Mouse (Mus musculus) gastrocnemius, postnatal 10 days (tissue): ENCODE results near the gene Pgpep1. TPM values are rescaled to one million over a fixed set of nuclear protein-coding genes. Genes with fewer than 3 reads are reported as not detected.

Experiments used
- DNase-seq: peaks from one replicate; pipeline ENCODE4 v3.0.0; 2021; ENCODE audit warnings: mixed read lengths
- total RNA-seq, 2 experiments: library from RNA; stranded (reverse); gene quantifications; 2 replicates each; pipeline ENCODE4 v1.2.3; 2021

Pgpep1 gene
- total RNA-seq, 2 experiments from 2014 or later: 22.5 to 23.4 TPM

DNA sequence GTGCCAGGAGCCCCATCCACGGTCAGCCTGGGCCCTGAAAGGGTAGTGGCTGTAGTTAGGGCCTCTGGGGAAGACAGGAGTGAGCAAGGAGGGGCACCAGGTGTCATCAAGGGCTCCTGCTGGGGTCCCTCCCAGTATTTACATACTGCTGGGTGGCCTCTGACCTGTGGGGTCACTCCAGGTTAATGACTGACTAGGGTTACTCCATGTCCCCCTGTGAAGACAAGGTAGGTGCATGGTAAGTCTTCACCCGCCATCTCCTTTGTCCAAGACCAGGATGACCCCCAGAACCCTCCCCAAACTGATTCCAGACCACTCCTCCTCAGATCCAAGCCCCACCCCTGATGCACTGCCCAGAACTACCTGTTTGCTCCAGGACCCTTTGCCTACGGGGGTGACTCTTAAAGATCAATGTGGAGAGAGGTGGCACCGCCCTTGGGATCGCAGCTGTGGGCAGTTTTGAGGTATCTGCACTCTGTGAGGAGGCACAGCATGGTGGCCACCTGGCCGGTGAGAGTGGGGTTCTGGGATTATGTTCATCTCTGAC, 27.8 kb downstream of the Pgpep1 start, which contains the start of gene Gdf15:
Gene Gdf15 (minus strand): TSS at position 111 of the 547 bp plus-strand sequence.
- no peak for DNase-seq

DNA sequence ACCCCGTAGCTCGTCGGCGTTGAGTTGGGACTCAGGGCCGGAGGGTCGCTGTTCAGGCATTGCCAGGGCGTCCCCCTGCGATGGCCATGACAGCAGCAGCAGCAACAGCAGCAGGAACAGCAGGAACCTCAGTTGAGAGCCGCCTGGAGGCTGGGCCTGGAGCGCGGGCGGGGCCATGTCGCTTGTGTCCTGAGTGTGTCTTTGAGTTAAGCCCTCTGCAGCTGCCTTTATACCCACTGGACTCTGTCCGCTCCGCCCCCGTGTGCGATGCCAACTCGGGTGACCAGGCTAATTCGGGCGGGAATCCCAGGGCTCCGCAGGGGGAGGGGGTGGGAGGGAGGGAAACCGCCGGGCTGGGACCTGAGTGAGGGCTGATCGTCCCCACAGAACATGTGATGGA, 28.8 kb downstream of the Pgpep1 start:
- DNase-seq: no peak

GRCm38 (mm10) chr8:70630532-70631381, 29.4 kb downstream of the Pgpep1 start:
- DNase-seq: peak; percentile 55

- DNase-seq: peak; percentile 84
Measured at GRCm38 (mm10) chr8:70629574-70630531, 30.3 kb downstream of the Pgpep1 start.

- no peak for DNase-seq
Measured at GRCm38 (mm10) chr8:70628986-70629490, 31.1 kb downstream of the Pgpep1 start.

DNA sequence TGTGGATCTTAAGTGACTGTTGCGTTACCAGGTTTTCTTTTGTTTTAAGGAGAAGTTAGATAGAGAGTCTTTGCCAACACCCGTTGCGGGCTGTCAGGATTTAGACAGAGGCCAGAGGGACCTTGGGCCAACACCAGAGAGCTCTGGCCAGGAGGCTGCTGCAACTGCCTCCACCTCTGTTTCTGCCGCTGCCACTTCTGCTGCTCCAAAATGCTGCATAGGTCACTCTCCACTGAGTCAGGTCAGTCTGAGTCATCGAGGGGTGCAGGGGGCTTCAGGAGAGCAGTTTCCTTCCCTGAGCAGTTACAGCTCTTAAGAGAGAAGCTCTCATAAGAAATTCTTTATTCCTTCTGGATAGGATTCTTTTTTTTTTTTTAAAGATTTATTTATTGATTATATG, 33.1 kb downstream of the Pgpep1 start:
- no peak for DNase-seq

DNA sequence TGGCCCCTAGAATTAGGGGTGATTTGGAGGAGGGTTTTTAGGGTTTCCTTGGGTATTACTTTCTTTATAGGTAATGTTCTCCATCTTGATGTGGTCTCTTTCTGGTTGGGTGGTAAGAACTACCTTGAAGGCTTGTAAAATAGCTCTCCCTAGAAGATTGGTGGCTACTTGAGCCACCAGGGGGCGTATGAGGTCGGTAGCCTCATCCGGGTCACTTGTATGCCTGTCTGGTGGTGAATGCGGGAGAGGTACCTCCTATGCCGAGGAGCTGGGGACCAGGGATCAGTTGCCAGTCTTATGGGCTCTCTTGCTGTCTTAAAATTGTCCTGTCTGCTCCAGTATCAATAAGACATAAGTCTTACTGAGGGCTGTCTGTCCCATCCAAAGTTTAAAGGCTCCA, 35.1 kb downstream of the Pgpep1 start:
- DNase-seq: peak; percentile 72

DNA sequence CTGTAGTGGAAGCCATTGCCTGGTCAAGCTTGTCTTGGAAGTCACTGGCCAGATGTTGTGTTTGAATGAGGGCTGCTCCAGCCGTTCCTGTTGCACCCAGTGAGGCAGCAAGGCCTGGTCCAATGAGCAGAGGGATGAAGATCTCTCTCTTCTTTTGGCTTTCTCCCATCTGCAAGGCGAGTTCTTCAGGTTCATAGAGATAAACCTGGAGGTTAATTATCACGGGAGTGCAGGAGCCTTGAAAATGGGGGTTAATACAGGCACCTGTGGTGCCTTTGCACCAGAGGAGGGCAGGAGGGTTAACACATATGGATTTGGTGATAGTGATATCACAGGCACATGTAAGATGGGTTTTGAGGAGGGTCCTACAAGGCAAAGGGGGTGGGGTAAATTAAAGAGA, 38.0 kb downstream of the Pgpep1 start:
- no peak for DNase-seq

DNA sequence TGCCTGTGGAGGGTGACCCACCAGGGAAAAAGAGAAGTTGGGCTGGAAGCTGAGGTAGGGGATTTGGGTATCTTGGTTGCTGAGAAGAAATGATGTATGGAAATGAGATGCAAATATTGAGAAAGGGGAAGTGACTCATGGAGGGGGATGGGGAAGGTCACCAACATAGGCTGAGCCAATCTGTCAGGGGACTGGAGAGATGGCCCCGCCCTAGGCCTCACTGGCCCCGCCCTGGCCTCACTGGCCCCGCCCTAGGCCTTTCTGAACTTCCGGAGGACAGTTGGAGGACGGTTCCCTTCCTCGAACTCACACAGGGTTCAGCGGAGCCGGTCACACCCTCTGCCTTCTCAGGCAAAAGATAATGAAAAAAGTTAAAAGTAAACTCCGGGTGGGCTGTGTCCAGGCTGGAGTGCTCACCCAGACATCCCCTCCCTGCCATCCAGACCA, 41.3 kb downstream of the Pgpep1 start:
- DNase-seq: no peak

- no peak for DNase-seq
Measured at GRCm38 (mm10) chr8:70617985-70618384, 42.2 kb downstream of the Pgpep1 start.

GRCm38 (mm10) chr8:70616645-70617044, 43.5 kb downstream of the Pgpep1 start:
- DNase-seq: no peak

- no peak for DNase-seq
Measured at GRCm38 (mm10) chr8:70615894-70616293, 44.3 kb downstream of the Pgpep1 start, which contains the start of gene Lrrc25. Gene Lrrc25 (plus strand): TSS chr8:70616155.

DNA sequence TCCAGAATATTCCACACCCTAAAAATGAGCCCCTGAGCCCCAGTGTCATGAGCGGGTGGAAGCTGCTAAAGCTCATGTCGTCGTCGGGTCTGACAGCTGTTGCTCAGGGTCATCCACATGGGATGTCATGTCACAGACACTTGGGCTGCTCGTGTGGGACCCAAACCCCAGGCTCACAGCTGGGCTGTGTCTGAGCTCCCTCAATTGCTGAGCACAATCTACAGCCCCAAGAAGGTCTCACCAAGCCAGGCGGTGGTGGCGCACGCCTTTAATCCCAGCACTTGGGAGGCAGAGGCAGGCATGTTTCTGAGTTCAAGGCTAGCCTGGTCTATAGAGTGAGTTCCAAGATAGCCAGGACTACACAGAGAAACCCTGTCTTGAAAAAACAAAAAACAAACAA, 44.9 kb downstream of the Pgpep1 start:
- DNase-seq: no peak

- DNase-seq: no peak
Measured at GRCm38 (mm10) chr8:70614469-70614868, 45.7 kb downstream of the Pgpep1 start.

GRCm38 (mm10) chr8:70613763-70614162, 46.4 kb downstream of the Pgpep1 start:
- DNase-seq: no peak

DNA sequence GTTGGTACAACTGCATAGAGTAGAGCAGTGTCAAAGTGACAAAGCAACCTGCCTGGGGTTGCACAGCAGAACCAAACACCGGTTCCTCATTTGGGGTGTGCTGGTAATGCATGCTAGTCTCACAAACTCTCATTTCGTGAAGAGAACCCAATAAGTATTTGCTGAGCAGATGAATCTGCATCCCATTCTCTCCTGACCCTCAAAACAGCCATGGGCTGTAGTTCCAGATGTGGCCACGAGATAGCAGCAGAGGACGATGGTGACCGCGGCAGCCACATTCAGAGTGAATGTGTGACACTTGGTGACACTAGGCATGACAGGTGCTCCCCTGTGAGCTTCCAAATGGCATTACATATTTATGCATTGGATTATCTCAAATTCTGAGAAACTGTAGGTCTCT, 48.3 kb downstream of the Pgpep1 start:
- peak; percentile 87 for DNase-seq

DNA sequence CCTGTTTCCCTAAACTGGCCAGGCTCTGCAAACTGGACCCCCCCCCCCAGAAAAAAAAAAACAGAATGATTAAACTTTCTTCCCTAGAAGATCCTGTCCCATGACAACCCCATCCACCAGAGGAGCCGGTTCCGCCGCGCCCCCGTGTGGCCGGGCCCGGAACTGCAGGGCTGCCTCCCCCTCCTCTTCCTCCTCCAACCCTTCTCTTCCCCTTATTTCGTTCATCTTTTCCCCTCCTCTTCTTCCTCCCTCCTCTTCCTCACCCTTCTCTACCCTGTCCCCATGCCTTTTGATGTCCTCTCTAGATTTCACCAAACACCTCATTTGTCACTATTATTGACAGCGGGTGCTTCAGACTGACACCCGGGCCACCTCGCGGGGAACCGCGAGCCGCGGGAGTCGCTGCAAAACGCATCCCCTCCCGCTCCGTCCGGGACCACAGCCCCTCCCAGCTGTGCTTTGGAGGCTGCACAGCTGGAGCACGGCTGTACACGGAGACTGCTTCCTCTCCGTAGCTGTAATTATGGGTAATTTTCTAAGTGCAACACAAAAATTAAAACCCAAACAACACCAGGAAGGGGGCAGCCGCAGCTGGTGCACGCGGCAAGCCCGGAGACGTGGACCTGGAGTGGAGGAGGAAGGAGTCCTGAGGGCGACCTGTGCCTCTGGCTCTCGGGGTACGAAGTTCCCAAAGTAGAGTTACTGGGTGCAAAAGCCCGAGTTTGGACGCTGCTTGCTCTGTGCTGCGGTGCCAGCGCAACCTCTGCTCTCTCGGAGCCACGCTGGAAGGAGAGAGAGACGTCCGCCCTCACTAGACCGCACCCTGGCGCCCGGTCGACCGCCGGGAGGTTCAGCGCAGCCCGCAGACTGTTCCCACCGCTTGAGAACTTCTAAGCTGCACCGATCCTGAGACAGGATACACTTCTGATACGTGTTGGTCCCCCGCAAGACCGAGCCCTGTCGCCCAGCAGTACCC, 49.1 kb downstream of the Pgpep1 start:
- DNase-seq: peak; percentile 94

GRCm38 (mm10) chr8:70609849-70610795, 50.1 kb downstream of the Pgpep1 start:
- DNase-seq: peak; percentile 87

DNA sequence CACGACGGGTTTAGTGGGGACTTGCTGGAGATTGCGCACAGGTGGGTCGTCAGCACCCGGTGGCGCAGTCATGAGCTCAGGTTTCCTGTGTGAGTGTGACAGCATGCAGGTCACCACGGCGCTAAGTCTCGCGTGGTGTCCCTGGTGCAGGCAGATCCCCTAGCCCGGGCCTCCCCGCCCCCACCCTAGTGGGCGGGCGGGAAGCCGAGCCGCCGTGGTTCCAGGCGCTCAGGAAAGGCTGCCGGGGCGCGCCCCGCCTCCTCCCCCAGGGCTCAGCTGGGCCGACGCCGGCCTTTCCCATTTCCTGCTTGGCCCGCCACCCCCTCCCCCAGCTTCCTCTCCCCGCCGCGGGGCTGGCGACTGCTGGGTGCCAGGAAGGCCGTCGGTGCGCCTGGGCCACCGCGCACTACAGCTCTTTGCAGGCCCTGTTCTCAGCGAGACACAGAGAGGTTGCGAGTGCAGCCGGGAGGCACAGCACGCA, 50.8 kb downstream of the Pgpep1 start:
- peak; percentile 88 for DNase-seq
